Mouse (Mus musculus): ENCODE data around the gene Pipox.
A peak's percentile ranks its signal among the peaks of the same experiment; 100 is the strongest.

The Pipox gene

DNA sequence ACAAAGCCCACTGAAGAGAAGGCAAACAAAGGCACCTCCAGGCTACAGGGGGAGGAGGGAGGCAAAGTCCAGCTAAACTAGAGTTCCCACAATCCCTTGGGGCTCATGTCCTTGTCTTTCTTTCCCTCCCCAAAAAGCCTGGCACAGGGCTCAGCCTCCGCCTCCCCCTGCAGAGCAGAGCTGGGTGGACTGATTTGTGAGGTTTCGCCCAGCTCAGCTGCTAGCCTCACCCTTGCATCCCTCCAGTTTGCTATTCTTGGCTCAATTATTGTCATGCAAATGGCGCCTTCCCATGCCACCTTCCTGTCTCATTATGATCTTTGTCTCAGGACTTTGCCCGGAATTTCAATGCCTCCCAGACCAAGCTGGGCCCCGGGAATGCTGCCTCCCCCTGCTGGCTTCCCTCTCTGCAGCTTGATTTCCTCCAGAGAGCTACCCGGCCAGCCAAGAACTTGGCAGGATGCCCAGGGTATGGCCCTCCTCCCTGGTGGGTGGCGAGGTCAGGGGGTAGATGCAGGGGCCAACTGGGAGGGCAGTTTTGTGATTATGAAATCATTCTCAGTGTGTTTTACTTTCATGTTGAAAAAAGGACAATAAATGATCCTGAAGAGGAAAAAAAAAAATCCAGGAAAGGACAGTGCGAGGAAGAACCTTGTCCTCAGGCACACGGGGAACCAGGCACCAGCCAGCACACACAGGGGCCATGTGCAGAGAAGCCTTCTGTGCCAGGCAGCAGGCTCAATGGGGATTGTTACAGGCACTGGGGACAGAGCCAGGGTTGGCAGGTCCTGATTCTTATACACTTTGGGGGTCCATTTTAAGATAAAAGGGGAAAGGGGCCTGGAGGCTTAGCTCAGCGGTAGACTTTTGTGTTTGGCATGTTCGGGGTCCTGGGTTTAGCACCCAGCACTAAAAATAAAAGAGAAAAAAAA lies at the start of gene Pipox:
Pipox (minus strand) TSS at position 310 of the 932 bp plus-strand sequence.
- no peak for DNase-seq

DNA sequence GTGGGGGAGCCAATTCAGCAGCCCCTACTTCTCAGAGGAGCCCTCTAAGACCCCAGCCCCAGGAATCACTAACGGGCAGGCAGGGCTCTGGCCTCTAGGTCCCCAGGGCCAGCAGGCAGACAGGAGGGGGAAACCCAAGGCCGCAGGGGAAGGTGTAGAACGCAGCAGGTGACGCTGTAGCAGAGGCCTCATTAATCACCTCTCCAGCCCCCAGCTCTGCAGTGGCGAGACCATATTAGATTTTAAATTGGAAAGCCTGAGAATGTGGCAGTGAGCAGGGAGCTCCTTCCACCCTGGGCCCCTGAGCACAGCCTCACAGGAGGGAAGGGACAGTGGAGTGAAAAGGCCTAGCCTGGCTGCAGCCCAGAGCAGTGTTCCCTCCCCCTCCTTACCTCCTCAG lies 48.3 kb upstream of the Pipox start:
- no peak for DNase-seq

GRCm38 (mm10) chr11:77937649-77938410 lies 43.9 kb upstream of the Pipox start:
- no peak for DNase-seq

GRCm38 (mm10) chr11:77936846-77937245 lies 43.0 kb upstream of the Pipox start:
- DNase-seq = no peak

GRCm38 (mm10) chr11:77934568-77935311 lies 40.8 kb upstream of the Pipox start:
- no peak for DNase-seq

- DNase-seq = no peak
These were observed 40.2 kb upstream of the Pipox start for GRCm38 (mm10) chr11:77934111-77934521.

DNA sequence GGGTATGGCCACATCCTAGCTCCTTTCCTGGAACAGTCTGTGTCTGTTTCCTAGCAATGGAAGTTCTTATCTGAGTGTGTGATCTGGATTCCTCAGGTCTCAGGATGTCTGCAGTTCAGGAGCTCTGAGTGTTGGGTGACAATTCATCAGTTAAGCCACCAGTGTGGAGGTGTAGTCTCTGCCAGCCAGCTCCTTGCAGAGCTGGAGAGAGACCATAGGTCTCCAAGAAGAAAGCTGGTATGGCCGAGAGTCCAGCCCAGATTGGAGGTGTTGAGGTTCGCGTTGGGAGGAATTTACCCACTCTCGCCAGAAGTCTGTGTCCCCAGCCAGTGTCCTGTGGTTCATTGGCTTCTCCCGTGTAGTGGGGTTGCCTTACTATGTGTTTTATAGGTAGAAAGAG lies 38.7 kb upstream of the Pipox start:
- no peak for DNase-seq

GRCm38 (mm10) chr11:77931541-77932433 lies 37.9 kb upstream of the Pipox start:
- no peak for DNase-seq

- peak; percentile 88 for DNase-seq
These were observed 37.0 kb upstream of the Pipox start, which contains the start of gene Sez6 for GRCm38 (mm10) chr11:77930751-77931540. Gene Sez6, plus strand, starts transcription at chr11:77930800.

GRCm38 (mm10) chr11:77927837-77928236 lies 33.9 kb upstream of the Pipox start:
- no peak for DNase-seq

DNA sequence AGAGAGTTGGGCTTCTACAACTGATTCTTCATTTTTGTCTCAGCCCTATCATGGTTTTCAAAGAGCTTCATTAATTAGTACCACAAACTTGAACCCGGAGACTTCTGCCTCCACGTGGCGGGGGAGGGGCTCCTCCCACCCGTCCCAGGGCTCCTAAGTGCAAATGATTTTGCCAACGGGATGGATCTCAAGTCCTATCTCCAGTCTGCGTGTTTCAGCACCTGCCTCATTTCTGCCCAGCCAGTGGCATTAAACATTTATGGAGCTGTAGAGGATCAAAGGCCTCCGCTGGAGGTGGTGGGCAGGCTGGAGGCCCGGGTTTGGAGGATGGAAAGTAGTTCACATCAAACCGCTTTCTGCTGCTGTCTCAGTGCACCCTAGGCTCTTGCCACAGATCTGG lies 32.8 kb upstream of the Pipox start:
- DNase-seq = no peak

- DNase-seq = no peak
These were observed 32.2 kb upstream of the Pipox start for GRCm38 (mm10) chr11:77925836-77926657.

DNA sequence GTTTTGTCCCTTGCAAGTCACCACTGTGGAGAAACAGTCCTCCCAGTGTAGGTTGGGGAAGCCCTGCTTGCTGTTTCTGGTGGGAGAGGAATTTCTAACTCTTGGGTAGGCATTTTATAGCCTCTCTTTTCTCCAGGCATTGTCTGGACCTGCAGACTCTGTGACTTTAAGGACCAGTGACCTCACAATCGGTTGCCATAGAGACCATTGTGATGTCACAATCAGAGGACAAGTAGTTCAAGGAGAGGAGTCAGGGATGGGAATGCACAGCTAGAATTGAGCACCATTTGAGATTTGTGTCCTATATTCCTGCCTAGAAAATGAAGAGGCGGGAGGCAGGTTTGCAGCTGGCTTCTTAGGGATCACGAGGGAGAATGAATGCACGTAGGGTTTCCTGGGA lies 29.4 kb upstream of the Pipox start:
- DNase-seq = no peak

DNA sequence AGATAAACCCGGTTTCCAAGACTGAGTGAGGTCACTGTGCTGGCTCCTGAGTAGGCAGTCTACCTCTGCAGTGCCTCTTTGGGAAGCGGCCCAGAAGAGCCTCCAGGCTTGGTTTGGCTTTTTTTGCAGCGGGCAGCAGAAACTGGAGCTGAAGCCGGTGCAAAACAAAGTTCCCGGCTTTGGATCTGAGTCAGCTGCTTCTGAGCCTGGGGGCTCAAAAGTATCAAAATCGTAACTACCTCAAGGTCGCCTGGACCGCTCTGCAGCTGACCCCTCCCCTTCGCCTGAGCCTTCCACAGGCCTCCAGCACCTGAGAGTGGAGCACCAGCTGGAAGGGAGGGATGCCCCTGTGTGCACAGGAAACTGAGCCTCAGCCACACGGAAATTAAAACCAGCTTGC lies 23.3 kb upstream of the Pipox start:
- no peak for DNase-seq

DNA sequence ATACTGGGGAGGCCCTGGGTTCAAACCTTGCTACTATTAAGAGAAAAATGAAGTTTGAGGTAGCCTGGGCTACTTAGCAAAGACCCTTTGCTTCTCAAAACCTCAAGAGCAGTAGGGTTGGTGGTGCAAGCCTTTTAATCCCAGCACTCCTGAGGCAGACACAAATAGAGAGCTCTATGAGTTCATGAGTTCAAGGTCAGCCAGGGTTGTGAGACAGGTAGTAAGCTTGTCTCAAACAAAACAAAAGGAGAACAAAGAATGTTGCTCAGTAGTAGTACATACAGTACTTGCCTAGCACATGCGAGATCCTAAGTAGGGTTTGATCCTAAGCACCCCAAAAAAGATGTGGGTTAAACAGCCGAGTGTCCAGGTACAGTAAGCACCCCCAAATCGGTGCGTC lies 22.8 kb upstream of the Pipox start:
- DNase-seq = no peak

DNA sequence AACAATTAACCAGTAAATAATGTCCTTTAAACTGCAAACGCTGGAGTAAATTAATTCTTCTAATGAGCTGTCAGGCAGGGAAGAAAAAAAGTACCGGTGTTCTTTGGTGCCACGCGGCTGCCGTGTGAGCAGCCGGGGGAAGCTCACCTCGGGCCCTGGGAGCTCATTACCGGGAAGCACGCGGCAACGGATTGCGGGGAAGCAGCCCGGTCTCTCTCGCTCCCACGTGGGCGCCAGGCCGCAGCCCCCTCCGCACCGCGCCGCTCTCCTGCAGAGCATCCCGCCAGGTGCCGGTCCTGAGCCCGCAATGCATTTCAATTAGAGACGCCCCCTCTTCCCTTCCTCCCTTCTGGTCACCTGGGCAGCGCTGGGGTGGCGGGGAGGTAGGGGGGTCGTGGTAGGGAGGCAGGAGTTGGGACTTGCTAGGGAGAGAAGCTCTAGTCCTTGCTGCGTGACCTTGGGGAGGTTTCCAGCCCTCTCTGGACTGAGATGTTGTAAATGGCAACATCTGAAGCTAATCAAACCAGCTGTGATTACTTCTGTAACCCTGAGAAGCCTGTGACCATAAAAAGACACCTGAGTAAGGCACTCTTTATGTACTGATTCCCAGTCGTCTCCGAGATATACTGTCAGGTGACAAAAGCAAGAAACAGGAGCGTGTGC lies 20.8 kb upstream of the Pipox start:
- no peak for DNase-seq

- no peak for DNase-seq
These were observed 19.6 kb upstream of the Pipox start for GRCm38 (mm10) chr11:77913505-77913904.

DNA sequence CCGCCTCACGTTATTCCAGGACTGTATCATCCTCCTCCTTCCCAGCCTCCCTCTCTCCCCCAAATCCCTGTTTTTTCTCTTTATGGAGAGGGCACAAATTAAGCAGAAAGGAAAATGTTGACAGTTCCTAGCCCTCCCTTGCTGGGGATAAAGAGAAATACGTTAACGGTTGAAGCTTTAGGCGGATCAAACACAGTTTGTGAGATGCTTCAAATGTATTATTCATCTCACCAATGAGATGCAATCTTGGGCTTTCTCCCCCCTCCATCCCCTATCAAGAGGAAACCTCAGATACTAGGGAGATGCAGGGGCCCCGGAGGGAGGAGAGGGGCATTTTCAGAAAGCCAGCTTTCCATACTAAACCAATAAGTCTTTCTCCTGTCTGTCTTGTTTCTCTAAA lies 15.9 kb upstream of the Pipox start:
- no peak for DNase-seq

DNA sequence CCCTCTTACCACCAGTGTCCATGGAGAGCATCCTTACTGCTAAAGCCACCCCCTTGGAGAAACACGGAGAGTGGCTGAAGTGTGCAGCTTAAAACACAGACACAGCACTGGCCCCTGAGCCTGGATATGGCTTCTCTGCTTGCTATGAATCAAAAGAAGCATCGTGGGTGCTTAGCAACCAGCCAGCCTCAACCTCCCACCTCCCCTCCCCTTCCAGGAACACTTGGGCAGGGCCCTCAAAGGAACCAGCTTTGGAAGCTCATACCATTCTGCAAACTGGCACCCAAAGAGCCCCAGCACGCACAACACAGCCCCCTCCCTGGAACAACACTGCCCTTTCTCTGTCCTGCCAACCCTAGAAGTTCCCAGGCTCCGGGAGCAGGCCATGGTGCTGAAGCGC lies 15.5 kb upstream of the Pipox start:
- DNase-seq = no peak

GRCm38 (mm10) chr11:77908468-77908867 lies 14.6 kb upstream of the Pipox start:
- DNase-seq = no peak

Measured in thymus, postnatal 14 days (tissue).